Mouse (Mus musculus) lung, postnatal 0 days (tissue): ENCODE data around the gene Thsd7a. TPM values are rescaled to one million over a fixed set of nuclear protein-coding genes. Genes with fewer than 3 reads are reported as not detected.
A peak's percentile ranks its signal among the peaks of the same experiment; 100 is the strongest.

Experiments
- ATAC-seq: fragments of 200-750 bp; cut with Nextera tagmentation; 2 replicates; pipeline ENCODE4 v1.8.0; 2017; ENCODE audit warnings: moderate library complexity
- DNase-seq: peaks from one replicate; pipeline ENCODE4 v3.0.0-alpha.2; 2016; ENCODE audit warnings: low spot score
- H3K27ac ChIP-seq: fragments of 300-500 bp; sonication (generic); 2 replicates; pipeline ENCODE4 v1.5.1; 2014; ENCODE audit warnings: antibody characterized with exemption, mild to moderate bottlenecking, low read length, mixed read lengths
- H3K27me3 ChIP-seq: fragments of 300-500 bp; sonication (generic); replicated peaks from 2 replicates; pipeline ENCODE4 v1.6.1; 2014; ENCODE audit warnings: low read length, mixed read lengths; ENCODE audit not compliant: insufficient read depth
- H3K36me3 ChIP-seq: fragments of 300-500 bp; sonication (generic); 2 replicates; pipeline ENCODE4 v1.6.1; 2014; ENCODE audit warnings: low read length, mixed read lengths; ENCODE audit not compliant: insufficient read depth
- H3K4me1 ChIP-seq: fragments of 300-500 bp; sonication (generic); 2 replicates; pipeline ENCODE4 v1.6.1; 2014; ENCODE audit warnings: antibody characterized with exemption, low read depth, low read length, mixed read lengths; ENCODE audit not compliant: insufficient read depth
- H3K4me2 ChIP-seq: fragments of 300-500 bp; sonication (generic); replicated peaks from 2 replicates; pipeline ENCODE4 v1.6.1; 2014; ENCODE audit warnings: low read depth, mild to moderate bottlenecking, low read length, moderate library complexity, mixed read lengths
- H3K4me3 ChIP-seq: fragments of 300-500 bp; sonication (generic); 2 replicates; pipeline ENCODE4 v1.5.1; 2014; ENCODE audit warnings: low read depth, low read length
- H3K9ac ChIP-seq: fragments of 300-500 bp; sonication (generic); replicated peaks from 2 replicates; pipeline ENCODE4 v1.6.1; 2014; ENCODE audit warnings: low read depth, mild to moderate bottlenecking
- H3K9me3 ChIP-seq: fragments of 300-500 bp; sonication (generic); 2 replicates; pipeline ENCODE4 v1.6.1; 2016; ENCODE audit warnings: low read length, mixed read lengths
- CTCF ChIP-seq: IDR thresholded peaks from 2 replicates; pipeline ENCODE4 v1.5.1; 2016; ENCODE audit warnings: antibody characterized with exemption, mild to moderate bottlenecking
- EP300 ChIP-seq: IDR thresholded peaks from 2 replicates; pipeline ENCODE4 v1.6.1; 2016; ENCODE audit warnings: antibody characterized with exemption, mild to moderate bottlenecking, control low read depth
- WGBS: fragments of 180-500 bp; shearing (Covaris S2); extraction: QIAGEN DNeasy Blood & Tissue Kit; methylation state at CpG from one replicate; pipeline ENCODE4 v1.1.7; 2014; 5-methylcytosine and 5-hydroxymethylcytosine counted together
- polyA plus RNA-seq: library from polyadenylated mRNA; unstranded; fragments of >200 nt; fragmentation: Nextera tagmentation; extraction: Ambion mirVana; gene quantifications from 2 replicates; pipeline ENCODE4 v1.2.1, GENCODE M21; 2015

Gene Thsd7a
- polyA plus RNA-seq, 1 experiment from 2014 or later, result 2.8 TPM

DNA sequence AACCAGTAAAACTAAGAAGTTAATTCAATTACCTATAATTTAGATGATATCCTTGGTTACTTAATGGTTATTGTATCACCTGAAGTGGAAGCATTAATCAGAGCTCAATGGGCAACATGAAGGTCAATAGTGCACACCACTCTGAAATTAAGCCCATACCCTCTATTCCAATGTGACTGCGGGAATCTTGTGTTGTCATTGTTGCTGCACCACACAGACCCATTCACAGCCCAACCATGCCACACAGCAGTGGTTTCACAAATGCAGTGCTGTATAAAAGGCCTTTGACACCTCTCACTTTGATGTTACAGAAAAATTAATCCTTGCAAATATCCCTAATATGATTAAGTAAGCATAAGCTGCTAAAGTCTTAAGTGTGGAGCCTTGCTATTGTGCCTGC is 15.4 kb upstream of the Thsd7a start:
- WGBS, result 82% methylated on average over 1 of the region's 1 CpGs
- no peak overlapping the region for H3K27ac ChIP-seq
- ATAC-seq (no peak), DNase-seq (no peak)
- no peaks in the 10 kb centered on the region for H3K36me3 ChIP-seq
- no peaks in the 10 kb centered on the region for H3K9me3 ChIP-seq
- H3K4me1 ChIP-seq, result no peaks in the 10 kb centered on the region
- no peak overlapping the region for H3K9ac ChIP-seq
- no peak overlapping the region for H3K4me2 ChIP-seq
- TF ChIP-seq EP300 (no peak), CTCF (no peak)
- H3K4me3 ChIP-seq, result no peak overlapping the region
- H3K27me3 ChIP-seq, result no peaks in the 10 kb centered on the region

- Histone ChIP-seq H3K4me3 (no peak overlapping the region), H3K36me3 (no peaks in the 10 kb centered on the region), H3K27ac (no peak overlapping the region), H3K27me3 (no peaks in the 10 kb centered on the region), H3K9me3 (no peaks in the 10 kb centered on the region), H3K9ac (no peak overlapping the region), H3K4me2 (no peak overlapping the region), H3K4me1 (no peaks in the 10 kb centered on the region)
- no peak for TF ChIP-seq CTCF
- TF ChIP-seq EP300, result no peak
- ATAC-seq (no peak), DNase-seq (no peak)
- 84% methylated on average over 3 of the region's 3 CpGs for WGBS
Measured at GRCm38 (mm10) chr6:12763816-12764215, 14.6 kb upstream of the Thsd7a start.

- H3K27ac ChIP-seq, result no peak overlapping the region
- DNase-seq (no peak), ATAC-seq (no peak)
- no peak for TF ChIP-seq EP300
- no peak for TF ChIP-seq CTCF
- H3K9ac ChIP-seq, result no peak overlapping the region
- 81% methylated on average over 8 of the region's 8 CpGs for WGBS
- H3K4me2 ChIP-seq, result no peak overlapping the region
- no peaks in the 10 kb centered on the region for H3K27me3 ChIP-seq
- H3K4me1 ChIP-seq, result no peaks in the 10 kb centered on the region
- no peak overlapping the region for H3K4me3 ChIP-seq
- no peaks in the 10 kb centered on the region for H3K9me3 ChIP-seq
- H3K36me3 ChIP-seq, result no peaks in the 10 kb centered on the region
Measured at GRCm38 (mm10) chr6:12759328-12760193, 10.4 kb upstream of the Thsd7a start.

DNA sequence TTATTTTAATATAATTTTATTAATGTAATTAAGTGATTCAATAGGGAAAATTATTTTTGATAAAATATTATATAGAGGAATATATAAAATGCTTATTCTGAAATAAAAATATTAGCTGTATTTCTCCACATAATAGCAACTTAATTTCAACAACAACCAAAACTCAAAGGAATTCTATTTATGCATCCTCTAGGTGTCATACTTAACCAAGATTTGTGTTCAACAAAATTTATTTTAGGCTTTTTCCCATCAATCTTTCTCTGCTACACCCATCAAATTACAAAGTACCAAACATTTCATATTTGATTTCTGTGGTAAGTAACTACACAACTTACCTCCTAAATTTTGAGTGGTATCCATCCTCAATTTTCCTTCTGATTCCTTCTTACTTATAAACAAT is 3.1 kb upstream of the Thsd7a start:
- H3K36me3 ChIP-seq, result no peaks in the 10 kb centered on the region
- ATAC-seq (no peak), DNase-seq (no peak)
- H3K4me1 ChIP-seq, result no peaks in the 10 kb centered on the region
- H3K27ac ChIP-seq, result no peak overlapping the region
- no peaks in the 10 kb centered on the region for H3K9me3 ChIP-seq
- no peak overlapping the region for H3K4me3 ChIP-seq
- no peak overlapping the region for H3K4me2 ChIP-seq
- no peaks in the 10 kb centered on the region for H3K27me3 ChIP-seq
- TF ChIP-seq EP300, result no peak
- TF ChIP-seq CTCF, result no peak
- no peak overlapping the region for H3K9ac ChIP-seq

- Histone ChIP-seq H3K9me3 (no peaks in the 10 kb centered on the region), H3K27me3 (no peaks in the 10 kb centered on the region), H3K4me1 (no peaks in the 10 kb centered on the region), H3K27ac (no peak overlapping the region), H3K36me3 (no peaks in the 10 kb centered on the region), H3K4me3 (no peak overlapping the region), H3K4me2 (no peak overlapping the region), H3K9ac (no peak overlapping the region)
- ATAC-seq (no peak), DNase-seq (no peak)
- no peak for TF ChIP-seq EP300
- no peak for TF ChIP-seq CTCF
- 32% methylated on average over 2 of the region's 2 CpGs for WGBS
Measured at GRCm38 (mm10) chr6:12750441-12750840, 1.2 kb upstream of the Thsd7a start.

- Histone ChIP-seq H3K27ac (no peak overlapping the region), H3K36me3 (no peaks in the 10 kb centered on the region), H3K4me2 (peak overlapping the region; percentile 88), H3K4me3 (peak overlapping the region; percentile 54), H3K9me3 (no peaks in the 10 kb centered on the region), H3K27me3 (no peaks in the 10 kb centered on the region), H3K9ac (no peak overlapping the region), H3K4me1 (no peaks in the 10 kb centered on the region)
- WGBS, result 21% methylated on average over 12 of the region's 12 CpGs
- TF ChIP-seq EP300, result no peak
- TF ChIP-seq CTCF, result no peak
- ATAC-seq (no peak), DNase-seq (no peak)
Measured at GRCm38 (mm10) chr6:12749531-12750210, 461 bp upstream of the Thsd7a start.
